Mouse (Mus musculus) thymus, adult 2 months (tissue): Measurements from ENCODE around the gene C2cd5.

Experiments
- CTCF ChIP-seq: fragments of 200-500 bp; IDR thresholded peaks from 2 replicates; pipeline ENCODE4 v1.5.1; 2012; ENCODE audit warnings: mild to moderate bottlenecking, control low read depth, low read length, moderate library complexity, borderline replicate concordance; ENCODE audit not compliant: control insufficient read depth, poor library complexity, insufficient read depth; ENCODE audit errors: extremely low read depth
- POLR2A ChIP-seq: fragments of 200-500 bp; IDR thresholded peaks from 2 replicates; pipeline ENCODE4 v1.6.1; 2012; ENCODE audit warnings: mild to moderate bottlenecking, low read length, control low read depth, moderate library complexity; ENCODE audit not compliant: control insufficient read depth, poor library complexity, insufficient read depth; ENCODE audit errors: extremely low read depth

- TF ChIP-seq CTCF (no peak), POLR2A (no peak)
These were observed 32.1 kb upstream of the C2cd5 start for GRCm38 (mm10) chr6:143131895-143132652.
